Mouse (Mus musculus) brain, embryonic 18.5 days (tissue): Measurements from ENCODE around the gene E2f4.
"Not testable (repeated sequence)": the region's sequence is repeated elsewhere in the genome, so short reads cannot be mapped to it uniquely, and the experiment has no call there.

Experiments used
- DNase-seq: peaks from one replicate; pipeline ENCODE4 v3.0.0-alpha.2; 2012; ENCODE audit warnings: low read depth, low spot score

E2f4 gene

DNA sequence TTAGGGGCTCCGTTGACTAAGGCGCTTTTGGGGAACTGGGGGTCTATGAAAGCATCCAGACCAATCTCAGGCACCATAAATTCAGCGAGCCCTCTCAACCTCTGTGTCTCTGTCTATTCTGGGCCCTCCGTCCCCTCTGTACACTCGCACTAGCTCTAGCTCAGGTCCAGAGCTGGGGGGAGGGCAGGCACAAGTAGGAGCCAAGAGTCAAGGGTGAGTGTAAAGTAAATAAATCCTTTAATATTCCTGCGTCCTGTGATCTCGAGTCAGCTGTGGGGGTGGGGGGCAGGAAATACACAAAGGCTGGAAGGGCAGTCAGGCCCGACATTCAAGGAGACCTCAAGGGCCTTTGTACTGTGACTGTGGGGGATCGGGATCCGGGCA lies 28.4 kb upstream of the E2f4 start:
- no peak for DNase-seq

DNA sequence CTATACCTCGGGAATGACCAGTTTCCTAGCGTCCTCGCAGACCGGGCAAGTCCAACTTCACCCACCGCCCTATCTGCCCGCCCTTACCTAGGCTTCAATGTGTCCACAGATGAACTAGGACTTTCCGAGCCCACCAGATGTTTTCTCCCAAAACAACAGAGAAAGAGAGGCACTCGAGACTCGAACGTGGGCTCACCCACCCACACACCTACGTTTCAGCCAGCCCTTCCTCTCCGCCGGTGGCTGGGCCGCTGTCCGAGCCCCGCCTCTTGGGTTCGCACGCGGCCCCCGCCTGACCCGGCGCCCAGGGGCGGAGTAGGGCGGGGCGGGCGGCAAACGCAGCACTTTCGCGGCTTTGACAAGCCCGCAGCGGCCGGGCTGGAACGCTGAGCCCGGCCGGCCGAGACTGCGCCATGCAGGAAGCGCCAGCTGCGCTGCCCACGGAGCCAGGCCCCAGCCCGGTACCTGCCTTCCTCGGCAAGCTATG lies 28.0 kb upstream of the E2f4 start, which contains the start of gene Hsf4:
Gene Hsf4 (plus strand): TSS at position 341 of the 487 bp plus-strand sequence.
- no peak for DNase-seq

DNA sequence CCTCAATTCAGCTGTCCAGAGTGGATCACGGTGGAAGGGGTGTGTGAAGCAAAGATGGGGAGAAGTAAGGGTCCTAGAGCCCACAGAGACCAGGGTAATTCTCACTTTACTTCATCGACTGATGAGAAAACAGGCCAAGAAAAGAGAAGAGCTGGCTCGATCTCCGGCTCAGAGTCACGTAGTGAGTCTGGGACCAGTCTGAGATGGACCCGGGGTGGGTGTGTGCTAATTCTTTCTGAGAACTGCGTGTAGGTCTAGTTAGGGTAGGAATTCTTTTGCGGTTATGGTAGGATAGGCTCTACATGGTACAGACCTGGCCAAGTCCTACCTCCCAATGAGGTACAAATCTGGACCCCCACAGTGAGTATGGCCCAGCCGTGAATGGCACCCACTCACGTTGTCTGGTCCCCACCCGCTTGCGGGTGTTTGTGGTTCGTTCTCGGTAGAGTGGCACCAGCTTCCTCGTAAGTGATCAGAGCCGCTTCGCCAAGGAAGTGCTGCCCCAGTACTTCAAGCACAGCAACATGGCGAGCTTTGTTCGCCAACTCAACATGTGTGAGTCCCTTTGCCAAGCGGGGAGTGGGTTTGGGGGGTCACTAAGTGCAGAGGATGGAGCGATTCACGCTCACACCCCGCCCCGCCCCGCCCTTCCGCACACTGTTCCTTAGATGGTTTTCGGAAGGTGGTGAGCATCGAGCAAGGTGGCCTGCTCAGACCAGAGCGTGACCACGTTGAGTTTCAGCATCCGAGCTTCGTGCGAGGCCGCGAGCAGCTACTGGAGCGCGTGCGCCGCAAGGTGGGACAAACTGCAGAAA lies 27.2 kb upstream of the E2f4 start:
- no peak for DNase-seq

DNA sequence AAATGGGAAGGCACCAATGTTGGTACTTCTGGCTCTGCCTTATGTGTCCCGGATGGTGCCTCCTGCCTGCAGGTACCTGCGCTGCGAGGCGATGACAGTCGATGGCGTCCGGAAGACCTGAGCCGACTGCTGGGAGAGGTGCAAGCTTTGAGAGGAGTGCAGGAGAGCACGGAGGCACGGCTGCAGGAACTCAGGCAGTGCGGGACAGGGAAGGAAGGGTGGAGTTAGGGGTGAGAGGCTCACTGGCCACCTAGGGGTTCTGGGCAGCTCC lies 26.6 kb upstream of the E2f4 start:
- DNase-seq: no peak

DNA sequence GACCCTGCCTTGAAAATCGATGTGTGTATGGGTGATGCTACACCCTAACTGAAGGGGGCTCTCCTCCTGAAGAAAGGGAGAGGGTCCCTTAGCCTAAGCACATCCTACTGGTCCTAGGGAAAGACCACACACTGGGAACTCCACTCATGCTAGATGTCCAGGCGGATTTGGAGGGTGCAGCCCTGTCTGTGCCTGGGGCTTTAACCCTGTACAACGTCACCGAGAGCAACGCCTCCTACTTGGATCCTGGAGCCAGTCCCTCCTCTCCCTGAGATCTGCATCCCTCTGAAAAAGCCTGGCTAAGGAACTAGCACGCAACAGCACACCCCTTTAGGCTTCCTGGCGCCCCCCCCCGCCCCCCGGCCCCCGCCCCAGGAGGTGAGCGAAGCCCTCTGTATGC lies 22.1 kb upstream of the E2f4 start:
- no peak for DNase-seq

DNA sequence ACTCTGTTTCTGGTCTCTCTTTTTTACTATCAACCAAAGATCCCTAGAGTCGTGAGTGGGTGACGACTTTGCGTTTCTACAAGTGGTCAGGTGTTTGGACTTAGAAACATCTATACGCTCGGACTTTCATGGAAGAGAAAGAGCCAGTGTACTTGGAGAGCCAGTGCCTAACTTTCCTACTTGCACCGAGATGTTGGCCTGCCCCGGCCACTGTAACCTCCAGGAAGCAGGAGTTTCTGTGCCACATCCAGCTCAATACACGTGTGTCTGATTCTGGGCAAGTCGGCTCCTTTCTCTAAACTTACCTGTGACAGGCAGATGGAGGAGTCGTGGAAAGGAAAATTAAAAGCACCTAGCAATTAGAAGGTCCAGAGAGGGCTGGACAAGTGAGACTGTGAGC lies 21.6 kb upstream of the E2f4 start, which contains the start of gene Nol3:
Gene Nol3 (plus strand): TSS at position 301 of the 400 bp plus-strand sequence.
- DNase-seq: no peak

DNA sequence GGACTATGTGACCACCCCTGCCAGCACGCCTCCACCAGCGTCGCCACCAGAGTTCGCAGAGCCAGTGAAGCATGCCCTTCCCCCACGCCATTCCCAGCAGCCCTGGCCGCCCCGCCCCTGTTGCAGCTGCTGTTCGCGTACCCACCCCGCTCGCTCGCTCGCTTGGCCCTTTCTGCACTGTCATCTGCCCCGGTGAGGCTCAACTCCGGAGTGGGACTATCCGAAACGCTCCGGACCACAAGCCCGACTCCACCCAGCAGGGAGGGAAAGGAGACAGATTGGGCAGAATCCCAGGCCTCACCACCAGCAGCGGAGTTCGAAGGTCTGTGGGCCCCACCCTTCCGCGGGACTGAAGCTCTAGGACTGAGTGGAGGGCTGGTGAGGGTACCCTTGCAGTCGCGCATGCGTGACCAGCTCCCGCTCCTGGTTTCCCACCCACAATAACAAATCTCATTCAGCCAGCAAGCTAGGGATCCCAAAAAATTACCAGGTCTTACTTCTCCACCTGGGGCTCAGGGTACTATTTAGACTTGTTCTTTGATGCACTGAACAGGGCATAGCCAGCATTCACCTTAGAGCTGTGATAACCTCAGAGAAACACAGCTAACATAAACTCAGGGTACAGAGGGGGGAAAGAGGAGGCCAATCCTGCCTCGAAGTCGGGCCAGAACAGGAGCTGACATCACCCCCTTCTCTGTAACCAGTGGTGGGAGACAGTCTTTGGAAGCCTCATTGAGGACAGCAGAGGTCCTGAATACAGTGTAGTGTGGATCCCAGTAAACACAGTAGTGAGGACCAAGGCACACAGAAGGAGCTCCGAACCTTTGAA lies 21.0 kb upstream of the E2f4 start:
- no peak for DNase-seq

DNA sequence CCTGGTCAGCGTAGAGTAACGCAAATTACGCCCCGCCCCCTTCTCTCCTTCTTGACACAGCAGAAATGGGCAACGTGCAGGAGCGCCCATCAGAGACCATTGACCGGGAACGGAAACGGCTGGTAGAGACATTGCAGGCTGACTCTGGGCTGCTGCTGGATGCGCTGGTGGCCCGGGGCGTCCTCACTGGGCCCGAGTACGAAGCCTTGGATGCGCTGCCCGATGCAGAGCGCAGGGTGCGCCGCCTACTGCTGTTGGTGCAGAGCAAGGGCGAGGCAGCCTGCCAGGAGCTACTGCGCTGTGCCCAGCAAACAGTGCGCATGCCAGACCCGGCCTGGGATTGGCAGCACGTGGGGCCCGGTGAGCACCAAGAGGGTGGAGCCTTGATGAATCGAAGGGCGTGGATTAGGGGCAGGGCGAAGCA lies 18.5 kb upstream of the E2f4 start:
- no peak for DNase-seq

DNA sequence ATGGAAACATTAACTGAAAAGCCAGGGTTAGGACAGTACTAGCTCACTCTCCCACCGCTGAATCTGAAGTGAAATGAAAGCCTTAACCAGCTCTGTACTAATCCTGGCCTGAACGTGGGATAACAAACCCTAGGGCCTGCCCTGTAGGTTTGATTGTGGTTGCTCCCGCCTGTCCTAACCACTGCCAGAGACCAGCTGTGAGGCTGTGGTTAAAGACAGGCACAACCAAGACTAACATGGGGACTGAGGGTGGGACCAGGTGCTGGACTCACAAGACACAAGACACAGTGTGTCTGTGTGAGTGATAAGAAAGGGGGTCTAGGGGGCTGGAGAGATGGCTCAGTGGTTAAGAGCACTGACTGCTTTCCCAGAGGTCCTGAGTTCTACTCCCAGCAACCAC lies 16.9 kb upstream of the E2f4 start:
- DNase-seq: no peak

DNA sequence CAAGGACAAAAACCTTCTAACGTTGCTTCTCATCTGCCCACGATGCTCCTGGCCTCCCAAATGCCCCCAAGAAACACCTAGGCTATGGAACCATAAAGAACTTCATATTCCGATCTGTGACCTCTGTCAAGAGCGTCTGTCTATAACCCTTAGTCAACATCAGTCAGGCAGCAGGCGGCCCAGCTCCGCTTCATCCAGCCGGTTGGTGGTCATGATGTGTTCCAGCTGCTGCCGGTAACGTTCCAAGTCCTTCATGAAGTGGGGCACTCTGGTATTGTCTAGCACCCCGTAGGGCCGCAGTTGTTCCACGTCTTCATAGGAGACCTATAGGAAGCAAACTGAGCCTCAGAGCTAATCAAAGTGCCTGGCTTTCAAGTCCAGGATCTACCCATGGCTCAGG lies 15.6 kb upstream of the E2f4 start:
- no peak for DNase-seq

DNA sequence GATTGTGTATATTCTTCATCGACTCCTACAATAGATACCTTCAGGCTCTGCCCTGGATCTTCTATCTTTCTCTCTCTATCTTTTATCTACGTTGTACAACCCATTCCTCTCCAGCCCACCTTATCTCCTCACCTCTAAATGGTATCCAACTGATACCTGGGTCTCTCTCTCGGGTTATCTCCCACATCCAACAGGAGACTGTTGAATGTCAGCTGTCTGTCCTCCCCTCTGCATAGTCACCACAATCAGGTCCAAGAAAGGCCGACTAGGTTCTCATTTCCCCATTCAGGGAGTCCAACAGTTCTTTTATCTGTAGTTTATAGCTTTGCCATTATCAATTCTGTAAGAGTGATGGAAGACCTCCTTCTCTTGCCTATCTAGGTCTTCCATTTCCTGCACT lies 15.2 kb upstream of the E2f4 start:
- DNase-seq: no peak

DNA sequence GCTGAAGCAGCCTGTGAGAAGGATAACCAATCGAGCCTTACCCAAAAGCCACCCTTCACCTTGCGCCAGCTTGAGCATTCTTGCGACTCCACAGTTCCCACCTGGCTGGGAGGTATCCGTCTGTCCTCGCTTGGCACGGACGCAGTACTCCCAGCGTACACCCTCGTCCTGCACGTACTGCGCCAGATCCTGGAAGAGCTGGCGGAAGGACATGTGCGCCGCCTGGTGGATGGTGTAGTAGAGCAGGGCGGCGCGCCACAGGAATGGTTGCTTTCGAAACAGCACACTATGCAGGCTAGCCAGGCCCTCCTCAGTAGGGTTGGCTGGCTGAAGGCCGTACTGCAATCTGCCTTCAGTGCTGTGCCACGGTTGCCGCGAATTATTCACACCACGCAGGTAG lies 14.4 kb upstream of the E2f4 start:
- no peak for DNase-seq

DNA sequence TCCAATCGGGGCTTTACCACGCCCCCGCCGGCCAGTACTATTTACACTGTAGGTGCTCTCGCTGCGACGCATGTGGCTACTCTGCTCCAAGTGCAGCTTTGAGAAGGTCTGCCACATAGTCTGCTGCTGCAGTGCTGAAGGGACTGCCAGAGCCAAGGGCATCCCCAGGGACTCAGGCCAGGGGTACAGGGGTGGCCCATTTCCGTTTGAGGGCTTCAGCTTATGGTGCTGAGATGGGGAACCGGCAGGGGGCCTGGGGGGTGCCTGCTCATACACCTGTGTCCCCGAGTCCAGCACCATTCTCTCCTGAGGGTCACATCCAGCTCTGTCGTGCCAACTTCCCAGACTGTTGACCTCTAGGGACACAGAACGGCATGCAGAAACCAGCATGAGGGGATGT lies 11.9 kb upstream of the E2f4 start:
- DNase-seq: no peak

DNA sequence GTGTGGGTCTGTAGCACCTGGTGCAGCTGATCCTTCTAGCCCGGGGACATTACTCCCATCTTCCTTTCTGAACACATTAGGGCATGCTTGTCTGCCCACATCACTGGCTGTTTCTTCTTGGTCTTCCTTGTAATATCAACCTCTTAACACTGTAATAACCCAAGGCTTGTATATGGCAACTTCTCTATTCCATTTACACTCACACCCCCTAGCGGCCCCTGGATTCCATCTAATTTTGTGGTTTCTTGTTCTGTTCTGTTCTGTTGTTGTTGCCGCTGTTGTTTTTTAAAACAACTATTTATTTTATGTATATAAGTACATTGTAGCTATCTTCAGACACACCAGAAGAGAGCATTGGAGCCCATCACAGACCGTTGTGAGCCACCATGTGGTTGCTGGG lies 10.6 kb upstream of the E2f4 start:
- DNase-seq: no peak

DNA sequence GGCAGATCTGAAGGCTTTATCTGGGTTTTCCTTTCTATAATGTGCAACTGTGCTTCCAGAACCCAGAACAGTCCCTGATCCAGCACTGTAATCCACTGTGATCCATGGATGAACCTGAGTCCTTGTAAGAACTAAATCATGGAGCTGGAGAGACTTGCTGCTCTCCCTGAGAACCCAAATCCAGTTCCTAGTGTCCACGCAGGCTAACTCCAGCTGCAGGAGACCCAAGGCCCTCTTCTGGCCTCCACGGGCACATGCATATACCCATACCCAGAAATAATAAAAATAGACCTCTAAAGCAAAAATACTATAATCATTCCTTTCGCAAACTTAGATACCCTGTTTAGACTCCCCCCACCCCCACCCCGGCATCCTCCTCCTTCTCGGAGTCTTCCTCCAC lies 9.2 kb upstream of the E2f4 start:
- DNase-seq: no peak

DNA sequence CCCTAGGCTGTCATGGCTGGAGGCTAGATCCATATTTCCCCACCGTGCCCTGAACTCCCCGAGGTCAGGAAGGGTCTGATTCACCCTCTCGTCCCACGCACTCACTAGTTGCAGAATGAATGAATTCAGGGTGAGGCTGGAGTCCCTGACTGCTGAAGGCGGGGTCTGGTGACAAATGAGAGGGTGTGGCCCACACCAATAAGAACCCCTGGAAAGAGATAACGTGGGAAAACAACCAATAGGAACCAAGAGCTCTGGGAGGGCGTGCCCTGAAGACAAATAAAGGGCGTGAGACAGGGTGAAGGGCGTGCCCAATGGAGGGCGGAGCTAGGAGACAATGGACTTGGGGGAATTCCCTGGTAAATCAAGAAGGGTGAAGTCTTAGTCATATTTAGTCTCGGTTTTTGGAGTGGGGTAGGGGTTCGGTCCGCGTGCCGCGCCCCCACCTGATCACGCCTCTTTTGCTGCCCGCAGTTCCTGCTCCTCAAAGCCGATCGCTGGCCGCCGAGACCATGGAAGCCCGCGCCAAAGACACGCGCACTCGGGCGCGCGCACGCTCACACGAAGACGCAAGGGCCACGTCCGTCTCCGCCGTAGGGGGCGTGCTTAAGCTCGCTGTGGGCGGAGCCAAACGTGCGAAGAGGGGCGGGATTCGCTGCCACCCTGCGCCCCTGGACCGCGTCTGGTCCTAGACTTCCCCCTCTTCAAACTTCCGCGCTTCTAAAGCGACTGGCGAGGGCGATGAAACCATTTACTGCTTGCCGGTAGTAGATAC lies 8.3 kb upstream of the E2f4 start:
- DNase-seq: peak; percentile 94

DNA sequence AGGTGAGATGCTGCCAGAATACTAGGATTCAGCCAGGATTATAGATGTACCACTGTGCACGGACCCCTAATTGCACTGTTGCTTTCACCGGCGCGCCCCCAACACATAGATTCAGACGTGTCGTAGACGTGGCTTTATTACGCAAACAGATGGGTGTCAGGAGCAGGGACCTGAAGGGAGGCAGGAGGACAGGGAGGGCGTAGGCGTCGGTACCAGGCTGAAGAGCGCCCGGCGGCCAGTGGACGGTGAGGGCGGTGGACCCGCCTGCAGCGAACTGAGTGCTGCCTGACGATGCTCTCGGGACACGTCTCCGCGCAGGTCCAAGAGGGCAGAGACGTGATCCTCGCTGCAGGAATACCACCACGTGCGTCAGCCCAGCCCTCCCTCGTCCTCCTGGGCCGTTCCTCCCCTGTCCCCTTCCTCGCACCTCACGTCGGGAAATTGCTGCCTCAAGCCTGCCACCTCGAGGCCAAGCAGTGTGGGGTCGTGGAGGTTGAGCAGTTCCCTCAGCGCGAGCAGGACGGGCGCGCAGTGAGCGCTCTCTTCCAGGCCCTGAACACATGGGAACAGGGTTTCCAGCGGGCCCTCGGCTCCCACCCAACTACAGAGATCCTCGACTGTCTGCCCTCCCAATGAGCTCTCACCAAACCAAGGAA lies 7.5 kb upstream of the E2f4 start, which contains the start of gene 4931428F04Rik:
Gene 4931428F04Rik (minus strand): TSS at position 60 of the 656 bp plus-strand sequence.
- no peak for DNase-seq

DNA sequence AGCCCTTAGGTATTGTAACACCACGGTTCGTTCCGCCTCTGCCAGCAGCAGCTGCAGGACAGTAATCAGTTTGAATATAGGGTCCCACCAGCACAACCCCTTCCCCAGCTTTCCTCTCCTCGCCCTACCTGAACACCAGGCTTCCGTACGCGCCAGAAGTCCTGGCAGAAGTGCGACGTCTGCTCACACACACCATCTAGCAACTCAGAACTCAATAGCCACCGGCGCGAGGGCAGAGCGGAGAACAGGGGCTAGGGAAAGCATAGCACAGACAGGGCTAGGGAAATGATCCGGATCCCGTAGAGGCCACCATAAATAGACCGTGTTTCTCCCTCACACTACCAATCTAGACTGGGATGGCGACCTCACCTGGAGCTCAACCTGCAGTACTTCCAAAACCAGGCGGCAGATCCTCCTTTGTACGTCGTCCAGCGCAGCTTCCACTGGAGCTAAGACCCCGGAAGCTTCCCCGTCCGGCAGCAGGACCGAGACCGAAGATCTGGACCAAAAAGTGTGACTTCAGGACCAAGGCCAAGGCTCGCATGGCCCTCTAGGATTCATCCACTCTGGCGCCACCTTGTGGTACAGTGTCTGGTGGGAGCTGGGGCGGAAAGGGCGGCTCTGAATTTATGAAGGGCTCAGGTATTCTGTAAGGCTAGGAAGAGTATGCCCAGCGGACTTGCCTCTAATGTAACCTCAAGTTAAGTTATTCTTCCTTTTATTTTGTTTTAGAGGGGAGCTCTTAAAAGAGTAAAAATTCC lies 6.7 kb upstream of the E2f4 start:
- DNase-seq: no peak

DNA sequence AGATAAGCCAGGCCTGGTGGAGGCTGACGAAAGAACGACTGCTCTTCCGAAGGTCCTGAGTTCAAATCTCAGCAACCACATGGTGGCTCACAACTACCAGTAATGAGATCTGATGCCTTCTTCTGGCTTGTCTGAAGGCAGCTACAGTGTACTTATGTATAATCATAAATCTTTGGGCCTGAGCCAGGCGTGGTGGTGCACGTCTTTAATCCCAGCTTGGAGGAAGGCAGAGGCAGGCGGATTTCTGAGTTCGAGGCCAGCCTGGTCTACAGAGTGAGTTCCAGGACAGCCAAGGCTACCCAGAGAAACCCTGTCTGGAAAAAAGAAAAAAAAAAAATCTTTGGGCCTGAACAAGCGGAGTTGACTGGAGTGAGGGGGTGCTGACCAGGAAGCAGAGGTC lies 6.1 kb upstream of the E2f4 start:
- not testable (repeated sequence) for DNase-seq

DNA sequence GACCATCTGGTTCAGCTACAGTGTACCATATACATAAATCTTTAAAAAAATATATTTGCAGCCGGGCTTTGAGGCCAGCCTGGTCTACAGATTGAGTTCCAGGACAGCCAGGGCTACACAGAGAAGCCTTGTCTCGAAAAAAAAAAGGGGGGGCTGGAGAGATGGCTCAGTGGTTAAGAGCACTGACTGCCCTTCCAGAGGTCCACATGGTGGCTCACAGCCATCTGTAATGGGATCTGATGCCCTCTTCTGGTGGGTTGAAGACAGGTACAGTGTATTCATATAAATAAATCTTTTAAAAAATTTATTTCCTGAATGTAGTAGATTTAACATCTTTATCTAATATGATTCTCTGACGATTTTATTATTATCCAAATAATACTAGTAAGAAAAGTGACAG lies 5.7 kb upstream of the E2f4 start:
- not testable (repeated sequence) for DNase-seq

DNA sequence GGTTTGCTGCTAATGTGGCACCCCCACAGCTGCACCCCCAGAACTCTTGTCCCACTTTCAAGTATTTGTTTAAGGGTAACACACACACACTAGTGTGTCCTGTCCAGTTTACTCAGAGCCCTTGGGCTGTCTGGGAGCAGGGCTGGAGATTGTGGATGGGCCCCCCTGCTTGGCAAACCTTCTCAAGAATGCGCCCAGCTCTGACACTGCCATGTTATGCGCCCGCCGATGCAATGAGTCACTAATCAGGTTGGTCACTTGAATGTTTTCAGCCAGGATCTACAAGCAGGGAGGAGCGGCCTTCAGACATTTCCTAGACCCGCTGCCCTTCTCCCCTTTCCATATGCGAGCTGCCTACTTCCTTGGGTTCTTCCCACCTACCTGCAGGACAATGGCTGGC lies 5.0 kb upstream of the E2f4 start:
- DNase-seq: no peak
